Mouse (Mus musculus): Measurements from ENCODE around the gene Nfat5.

DNA sequence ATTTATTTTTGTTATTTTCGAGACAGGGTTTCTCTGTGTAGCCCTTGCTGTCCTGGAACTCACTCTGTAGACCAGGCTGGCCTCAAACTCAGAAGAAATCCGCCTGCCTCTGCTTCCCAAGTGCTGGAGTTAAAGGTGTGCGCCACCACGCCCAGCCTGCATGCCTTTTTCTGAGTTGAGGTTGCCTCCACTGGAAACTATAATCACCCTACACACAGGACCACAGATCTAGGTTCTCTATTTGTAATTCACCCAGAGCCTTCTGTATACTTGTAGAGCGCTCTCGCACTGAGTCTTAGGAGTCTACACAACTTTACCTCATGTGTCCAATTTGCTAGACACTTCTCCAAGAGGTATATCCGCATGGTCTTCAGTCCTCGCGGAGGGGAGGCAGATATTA, 130.9 kb downstream of the Nfat5 start:
- no peak for TF ChIP-seq CTCF (IDR thresholded peaks at IDR 0.05; ENCODE audit: low read depth)
- no peak for TF ChIP-seq EP300 (IDR thresholded peaks at IDR 0.05; ENCODE audit: low read depth)

All from heart, postnatal 0 days (tissue).